Mouse (Mus musculus) Patski (cell line): ENCODE data around the gene Tmem115. TPM values are rescaled to one million over a fixed set of nuclear protein-coding genes. Genes with fewer than 3 reads are reported as not detected.

Source experiments
- ATAC-seq: fragments of 100-300 bp; one replicate; pipeline ENCODE4 v1.8.0; 2021
- CTCF ChIA-PET: fragments of 350-600 bp; sonication (Branson Sonifier 250); formaldehyde crosslinking; loops from one replicate; lab custom pipeline; 2022; ENCODE audit warnings: inconsistent platforms; lab: Charles Lee
- POLR2A ChIA-PET: fragments of 350-600 bp; sonication (Branson Sonifier 250); formaldehyde crosslinking; loops from one replicate; lab custom pipeline; 2022; ENCODE audit warnings: antibody characterized with exemption, inconsistent platforms; lab: Charles Lee
- DNase-seq: peaks from one replicate; pipeline ENCODE4 v3.0.0-alpha.2; 2011; ENCODE audit warnings: low read depth, low spot score
- H3K27me3 ChIP-seq: fragments of 371-371 bp; one replicate; pipeline ENCODE4 v1.5.1; 2021
- CTCF ChIP-seq: fragments of 100-300 bp; IDR thresholded peaks from one replicate; pipeline ENCODE4 v1.5.1; 2021
- in situ Hi-C: fragments of 300-500 bp; cut with MboI; formaldehyde crosslinking; loops from 3 replicates; pipeline ENCODE4 v1.11.1; 2018; ENCODE audit warnings: low pct_unique_long_range_greater_than_20kb, mixed read lengths
- polyA plus RNA-seq: library from polyadenylated mRNA; unstranded; gene quantifications from one replicate; pipeline ENCODE4 v1.2.3, GENCODE M21; 2021

Tmem115 gene
- polyA plus RNA-seq, 1 experiment from 2014 or later = 41.1 TPM

GRCm38 (mm10) chr9:107548820-107549219, 15.1 kb downstream of the Tmem115 start:
- in situ Hi-C loops = loop anchor here (25.0 kb wide), 1 partner anchor 862 kb away; the partner anchor contains the start of gene Tex264
- H3K27me3 ChIP-seq = no peaks in the 10 kb centered on the region
- ATAC-seq (no peak), DNase-seq (no peak)
- POLR2A ChIA-PET = no interaction called here
- no peak for TF ChIP-seq CTCF
- CTCF ChIA-PET = interaction anchor here (0.7 kb wide), 1 partner anchor 9 kb away, joined by 3 read pairs; no protein-coding TSS in a partner anchor

DNA sequence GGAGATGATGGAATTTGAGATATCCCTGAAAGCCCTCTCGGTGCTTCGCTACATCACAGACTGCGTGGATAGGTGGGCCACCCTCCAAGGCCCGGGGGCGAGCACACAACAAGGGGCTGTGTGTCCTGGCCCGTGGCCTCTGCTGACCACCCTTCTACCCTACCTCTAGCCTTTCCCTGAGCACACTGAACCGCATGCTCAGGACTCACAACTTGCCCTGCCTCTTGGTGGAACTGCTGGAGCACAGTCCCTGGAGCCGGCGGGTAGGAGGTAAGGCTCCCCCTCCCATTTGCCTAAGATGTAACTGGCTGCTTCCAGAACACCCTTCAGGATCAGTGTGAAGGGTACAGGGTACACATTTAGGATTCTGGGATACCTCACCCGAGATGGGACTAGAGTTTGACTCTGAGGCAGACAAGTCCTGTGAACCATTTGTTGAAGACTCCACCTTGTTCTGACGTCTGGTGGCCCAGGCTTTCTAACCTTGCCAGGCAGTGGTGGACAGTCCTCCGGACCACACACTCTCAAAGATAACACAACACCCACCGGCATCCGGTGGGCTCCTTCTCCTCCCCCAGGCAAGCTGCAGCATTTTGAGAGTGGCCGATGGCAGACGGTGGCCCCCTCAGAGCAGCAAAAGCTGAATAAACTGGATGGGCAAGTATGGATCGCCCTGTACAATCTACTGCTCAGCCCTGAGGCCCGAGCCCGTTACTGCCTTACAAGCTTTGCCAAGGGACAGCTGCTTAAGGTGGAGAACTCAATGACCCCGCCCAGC, 15.7 kb downstream of the Tmem115 start:
- ChIA-PET CTCF (no interaction called here), POLR2A (no interaction called here)
- H3K27me3 ChIP-seq = no peaks in the 10 kb centered on the region
- in situ Hi-C loops = loop anchor here (25.0 kb wide), 1 partner anchor 862 kb away; the partner anchor contains the start of gene Tex264
- TF ChIP-seq CTCF = no peak
- DNase-seq = no peak
- ATAC-seq = no peak

DNA sequence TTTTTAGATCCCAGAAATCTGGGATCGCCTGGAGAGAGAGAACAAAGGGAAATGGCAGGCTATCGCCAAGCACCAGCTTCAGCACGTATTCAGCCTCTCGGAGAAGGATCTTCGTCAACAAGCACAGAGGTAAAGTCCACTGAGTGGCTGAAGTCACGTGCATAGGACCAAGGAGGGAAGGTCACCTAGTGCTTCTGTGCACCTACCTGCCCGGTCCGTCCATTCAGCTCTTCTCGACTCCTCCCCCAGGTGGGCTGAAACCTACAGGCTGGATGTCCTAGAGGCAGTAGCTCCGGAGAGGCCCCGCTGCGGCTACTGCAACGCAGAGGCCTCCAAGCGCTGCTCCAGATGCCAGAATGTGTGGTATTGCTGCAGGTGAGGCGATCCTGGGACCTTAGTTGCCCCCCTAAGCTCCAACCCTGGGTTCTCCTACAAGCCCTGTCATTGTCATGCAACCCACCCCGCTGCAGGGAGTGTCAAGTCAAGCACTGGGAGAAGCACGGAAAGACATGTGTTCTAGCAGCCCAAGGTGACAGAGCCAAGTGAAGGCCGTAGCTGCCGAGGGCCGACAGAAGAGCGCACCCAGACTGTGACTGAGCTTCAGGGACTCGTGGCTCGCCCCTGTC, 16.9 kb downstream of the Tmem115 start:
- ChIA-PET CTCF (no interaction called here), POLR2A (interaction anchor here (0.6 kb wide), 1 partner anchor 79 kb away, joined by 3 read pairs; no protein-coding TSS in a partner anchor)
- no peak for TF ChIP-seq CTCF
- no peak for DNase-seq
- no peaks in the 10 kb centered on the region for H3K27me3 ChIP-seq
- ATAC-seq = no peak
- in situ Hi-C loops = no loop called here

GRCm38 (mm10) chr9:107551117-107551889, 17.6 kb downstream of the Tmem115 start, which contains the start of gene Rassf1:
Gene Rassf1, plus strand, starts transcription at chr9:107551555.
- DNase-seq = no peak
- in situ Hi-C loops = no loop called here
- ATAC-seq = no peak
- ChIA-PET POLR2A (interaction anchor here (0.6 kb wide), 1 partner anchor 78 kb away, joined by 3 read pairs; no protein-coding TSS in a partner anchor), CTCF (no interaction called here)
- no peaks in the 10 kb centered on the region for H3K27me3 ChIP-seq
- no peak for TF ChIP-seq CTCF

DNA sequence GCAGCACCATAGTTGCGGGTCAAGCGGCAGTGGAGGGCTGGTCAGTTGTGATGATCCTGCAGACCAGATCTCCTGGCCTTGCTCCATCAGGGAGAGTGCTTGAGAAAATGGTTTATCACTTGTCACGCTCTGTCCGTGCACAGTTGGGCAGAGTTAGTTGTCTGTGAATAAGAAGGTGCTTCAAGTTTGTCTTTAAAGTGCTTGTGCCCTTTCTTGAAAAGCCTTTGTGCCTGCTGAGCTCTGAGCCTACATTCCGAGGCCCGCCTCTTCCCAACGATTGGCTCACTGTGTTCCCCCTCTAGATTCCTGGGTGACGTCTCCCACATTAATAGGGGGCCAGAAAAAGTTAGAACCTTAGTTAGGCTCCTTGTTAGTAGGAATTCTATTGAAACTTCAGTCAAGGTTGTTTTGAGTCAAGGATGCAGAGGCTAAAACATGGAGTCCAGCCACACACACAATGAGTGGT, 18.2 kb downstream of the Tmem115 start:
- ChIA-PET POLR2A (no interaction called here), CTCF (no interaction called here)
- no peak for DNase-seq
- in situ Hi-C loops = no loop called here
- no peaks in the 10 kb centered on the region for H3K27me3 ChIP-seq
- ATAC-seq = no peak
- TF ChIP-seq CTCF = no peak

GRCm38 (mm10) chr9:107552690-107553393, 19.1 kb downstream of the Tmem115 start:
- CTCF ChIA-PET = no interaction called here
- POLR2A ChIA-PET = interaction anchor here (1.1 to 2.7 kb wide), 2 partner anchors 12 to 28 kb away, joined by 3 to 10 read pairs; partner anchors contain the start of genes Cyb561d2, Hyal3 and Nprl2
- no peak for DNase-seq
- in situ Hi-C loops = no loop called here
- TF ChIP-seq CTCF = no peak
- no peak for ATAC-seq
- H3K27me3 ChIP-seq = no peaks in the 10 kb centered on the region

GRCm38 (mm10) chr9:107553541-107554318, 20.0 kb downstream of the Tmem115 start:
- CTCF ChIA-PET = no interaction called here
- TF ChIP-seq CTCF = no peak
- no peaks in the 10 kb centered on the region for H3K27me3 ChIP-seq
- DNase-seq (no peak), ATAC-seq (peak; percentile 27)
- POLR2A ChIA-PET = interaction anchor here (0.7 to 2.7 kb wide), 7 partner anchors 9 to 255 kb away, joined by 3 to 10 read pairs (median 3); partner anchors contain the start of genes Cyb561d2, Hyal3, Ifrd2 and Nprl2
- in situ Hi-C loops = no loop called here

DNA sequence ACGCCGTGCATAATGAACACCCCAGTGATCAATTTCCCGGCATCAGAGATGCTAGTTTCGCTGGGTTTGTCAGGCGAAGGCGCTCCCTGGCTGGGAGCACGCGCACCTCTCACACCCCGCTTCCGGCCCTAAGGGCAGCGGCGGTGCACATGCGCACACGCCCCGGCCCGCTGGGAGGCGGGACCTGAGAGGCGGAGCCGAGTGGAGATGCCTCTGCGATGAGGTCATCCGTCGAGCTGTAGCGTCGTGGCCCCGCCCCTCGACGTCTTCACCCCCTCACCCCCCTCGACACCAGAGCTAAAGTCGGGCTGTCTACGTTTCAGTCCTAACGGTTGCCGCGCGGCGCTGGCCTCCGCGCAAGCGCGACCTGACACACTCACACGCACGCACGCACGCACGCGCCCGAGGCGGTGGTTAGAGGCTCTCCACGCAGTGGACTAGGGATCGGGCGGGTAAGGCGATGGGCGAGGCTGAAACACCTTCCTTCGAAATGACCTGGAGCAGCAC, 20.6 kb downstream of the Tmem115 start:
- DNase-seq = peak; percentile 88
- in situ Hi-C loops = no loop called here
- CTCF ChIA-PET = no interaction called here
- no peaks in the 10 kb centered on the region for H3K27me3 ChIP-seq
- POLR2A ChIA-PET = interaction anchor here (0.7 to 2.7 kb wide), 7 partner anchors 8 to 256 kb away, joined by 3 to 10 read pairs (median 5); partner anchors contain the start of genes Cyb561d2, Ifrd2, Nprl2 and Tusc2
- peak; percentile 74 for ATAC-seq
- no peak for TF ChIP-seq CTCF
